Mouse (Mus musculus) neural tube, embryonic 15.5 days (tissue): ENCODE measurements at regions not wholly inside any gene's neighbourhood (a gene's known extent, or its start where the extent isn't known, plus 50 kb on each side); places are given as distances from the start of the nearest gene placed in this dataset.
"Not testable (repeated sequence)": the region's sequence is repeated elsewhere in the genome, so short reads cannot be mapped to it uniquely, and the experiment has no call there.

Experiments used
- ATAC-seq: fragments of 200-750 bp; cut with Nextera tagmentation; 2 replicates; pipeline ENCODE4 v1.8.0; 2017; ENCODE audit warnings: mild to moderate bottlenecking, moderate TSS enrichment, moderate library complexity; ENCODE audit not compliant: low FRiP score
- H3K27ac ChIP-seq: fragments of 300-500 bp; sonication (generic); replicated peaks from 2 replicates; pipeline ENCODE4 v1.5.1; 2015; ENCODE audit warnings: mild to moderate bottlenecking, inconsistent platforms
- H3K27me3 ChIP-seq: fragments of 300-500 bp; sonication (generic); replicated peaks from 2 replicates; pipeline ENCODE4 v1.6.1; 2015; ENCODE audit warnings: inconsistent platforms
- H3K36me3 ChIP-seq: fragments of 300-500 bp; sonication (generic); 2 replicates; pipeline ENCODE4 v1.6.1; 2015; ENCODE audit warnings: inconsistent platforms
- H3K4me1 ChIP-seq: fragments of 300-500 bp; sonication (generic); 2 replicates; pipeline ENCODE4 v1.6.1; 2015; ENCODE audit warnings: inconsistent platforms
- H3K4me2 ChIP-seq: fragments of 300-500 bp; sonication (generic); 2 replicates; pipeline ENCODE4 v1.6.1; 2015; ENCODE audit warnings: inconsistent platforms, mild to moderate bottlenecking, moderate library complexity
- H3K4me3 ChIP-seq: fragments of 300-500 bp; sonication (generic); replicated peaks from 2 replicates; pipeline ENCODE4 v1.5.1; 2015; ENCODE audit warnings: mild to moderate bottlenecking, inconsistent platforms
- H3K9ac ChIP-seq: fragments of 300-500 bp; sonication (generic); replicated peaks from 2 replicates; pipeline ENCODE4 v1.6.1; 2015; ENCODE audit warnings: mild to moderate bottlenecking, inconsistent platforms
- H3K9me3 ChIP-seq: fragments of 300-500 bp; sonication (generic); replicated peaks from 2 replicates; pipeline ENCODE4 v1.6.1; 2016; ENCODE audit warnings: inconsistent platforms
- WGBS: fragments of 180-500 bp; shearing (Covaris S2); methylation state at CpG from one replicate; pipeline ENCODE4 v1.1.7; 2015; ENCODE audit warnings: mixed read lengths; 5-methylcytosine and 5-hydroxymethylcytosine counted together

DNA sequence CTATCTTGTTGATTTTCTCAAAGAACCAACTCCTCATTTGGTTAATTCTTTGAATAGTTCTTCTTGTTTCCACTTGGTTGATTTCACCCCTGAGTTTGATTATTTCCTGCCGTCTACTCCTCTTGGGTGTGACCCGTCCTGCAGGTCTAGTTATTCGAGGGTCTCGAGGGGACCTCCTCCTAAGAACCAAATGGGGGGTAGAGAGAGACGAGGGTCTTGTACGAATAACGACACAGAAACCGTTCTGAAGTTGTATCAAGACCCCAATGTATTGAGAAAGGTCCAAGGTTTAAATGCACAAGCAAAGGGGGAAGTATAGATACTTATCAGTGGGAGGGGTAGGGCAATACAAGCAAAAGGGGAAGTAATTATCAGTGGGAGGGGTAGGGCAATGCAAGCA, 252.8 kb downstream of the Adgrg6 start:
- not testable (repeated sequence) for ATAC-seq, H3K27me3 ChIP-seq, H3K4me2 ChIP-seq, H3K27ac ChIP-seq, H3K36me3 ChIP-seq, H3K9me3 ChIP-seq, H3K4me1 ChIP-seq, H3K9ac ChIP-seq, H3K4me3 ChIP-seq
- 90% methylated on average over 8 of the region's 8 CpGs for WGBS

DNA sequence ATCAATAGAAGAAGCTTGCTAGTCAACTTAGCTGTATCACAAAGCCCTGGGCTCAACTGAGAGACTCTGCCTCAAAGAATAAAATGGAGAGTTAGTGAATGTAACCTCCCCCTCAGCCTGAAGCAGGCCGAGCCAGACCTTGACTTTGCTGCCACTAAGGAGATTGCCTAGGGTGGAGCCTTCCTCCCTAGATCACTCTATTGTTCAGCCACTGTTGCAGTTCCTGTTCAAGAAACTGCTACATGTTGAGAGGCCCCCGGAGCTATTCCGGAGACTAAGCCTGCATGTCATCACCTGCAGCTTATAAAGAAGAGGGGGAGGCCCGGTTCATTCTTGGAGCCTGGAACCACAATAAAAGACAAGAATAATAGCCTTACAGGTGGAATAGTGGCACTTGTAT, 257.9 kb downstream of the Adgrg6 start:
- H3K27ac ChIP-seq = no peak overlapping the region
- 87% methylated on average over 4 of the region's 4 CpGs for WGBS
- no peaks in the 10 kb centered on the region for H3K9me3 ChIP-seq
- H3K27me3 ChIP-seq = no peaks in the 10 kb centered on the region
- ATAC-seq = no peak
- no peaks in the 10 kb centered on the region for H3K4me1 ChIP-seq
- H3K4me3 ChIP-seq = no peak overlapping the region
- H3K9ac ChIP-seq = no peak overlapping the region
- H3K4me2 ChIP-seq = no peak overlapping the region
- H3K36me3 ChIP-seq = no peaks in the 10 kb centered on the region

DNA sequence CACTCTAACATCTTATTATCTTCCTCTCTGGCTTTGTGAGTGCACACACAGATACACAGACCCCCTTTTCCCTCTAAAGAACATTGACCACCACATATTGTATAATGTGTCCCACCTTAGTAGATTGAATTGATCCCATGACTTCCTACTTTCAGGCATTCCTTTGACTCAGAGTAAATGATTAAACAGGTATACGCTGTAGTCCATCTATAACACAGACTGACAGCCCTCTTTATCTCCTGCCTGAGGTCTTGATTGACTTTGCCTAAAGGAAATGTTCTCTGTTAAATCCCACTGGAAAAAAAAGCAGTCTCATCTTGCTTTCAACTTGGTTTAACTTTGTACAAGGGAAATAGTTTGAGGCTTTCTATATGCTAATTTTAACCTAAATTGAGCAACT, 268.8 kb downstream of the Adgrg6 start:
- Histone ChIP-seq H3K9me3 (no peaks in the 10 kb centered on the region), H3K36me3 (no peaks in the 10 kb centered on the region), H3K4me2 (no peak overlapping the region), H3K4me1 (no peaks in the 10 kb centered on the region), H3K27ac (no peak overlapping the region), H3K4me3 (no peak overlapping the region), H3K27me3 (no peaks in the 10 kb centered on the region), H3K9ac (no peak overlapping the region)
- 72% methylated on average over 1 of the region's 1 CpGs for WGBS
- no peak for ATAC-seq

DNA sequence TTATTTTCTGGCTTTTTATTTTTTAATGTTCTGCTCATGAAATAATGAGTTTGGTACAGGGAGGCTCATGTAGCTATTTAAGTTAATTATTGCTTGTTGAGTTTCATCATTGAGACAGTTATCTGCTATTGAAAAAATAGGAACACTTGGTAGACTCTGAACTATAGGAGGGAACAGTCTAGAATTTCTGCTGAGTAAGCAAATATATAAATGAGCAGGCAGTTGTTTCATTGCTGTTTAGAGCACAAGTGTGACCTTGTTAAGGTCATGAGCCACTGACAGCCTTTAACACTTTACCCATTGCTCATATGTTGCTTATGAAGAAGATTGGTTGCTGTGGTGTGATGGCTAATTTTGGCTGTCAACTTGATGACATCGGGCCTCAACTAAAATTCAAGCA, 270.0 kb downstream of the Adgrg6 start:
- Histone ChIP-seq H3K4me1 (no peaks in the 10 kb centered on the region), H3K9me3 (no peaks in the 10 kb centered on the region), H3K27me3 (no peaks in the 10 kb centered on the region), H3K9ac (no peak overlapping the region), H3K36me3 (no peaks in the 10 kb centered on the region), H3K4me2 (no peak overlapping the region), H3K27ac (no peak overlapping the region), H3K4me3 (no peak overlapping the region)
- no peak for ATAC-seq
- 91% methylated on average over 1 of the region's 1 CpGs for WGBS

DNA sequence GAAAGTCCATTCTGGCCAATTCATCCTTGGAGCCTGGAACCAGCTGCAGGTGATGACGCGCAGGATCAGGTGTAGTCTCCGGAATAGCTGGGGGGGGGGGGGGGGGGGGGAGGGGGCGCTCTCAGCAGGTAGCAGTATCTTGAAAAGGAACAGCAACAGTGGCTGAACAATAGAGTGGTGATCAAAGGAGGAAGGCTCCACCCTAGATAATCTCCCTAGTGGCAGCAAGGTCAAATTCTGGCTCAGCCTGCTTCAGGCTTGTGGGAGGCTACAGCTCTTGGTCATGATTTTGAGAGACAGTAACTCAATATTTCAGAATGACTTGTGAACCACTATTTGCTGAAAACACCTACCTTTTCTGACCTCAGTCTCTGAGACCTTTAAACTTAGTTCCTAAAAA, 275.5 kb downstream of the Adgrg6 start:
- WGBS = 35% methylated on average over 3 of the region's 4 CpGs
- Histone ChIP-seq H3K4me1 (no peaks in the 10 kb centered on the region), H3K27ac (no peak overlapping the region), H3K9me3 (no peaks in the 10 kb centered on the region), H3K36me3 (no peaks in the 10 kb centered on the region), H3K4me3 (no peak overlapping the region), H3K27me3 (no peaks in the 10 kb centered on the region), H3K9ac (no peak overlapping the region), H3K4me2 (no peak overlapping the region)
- ATAC-seq = no peak

DNA sequence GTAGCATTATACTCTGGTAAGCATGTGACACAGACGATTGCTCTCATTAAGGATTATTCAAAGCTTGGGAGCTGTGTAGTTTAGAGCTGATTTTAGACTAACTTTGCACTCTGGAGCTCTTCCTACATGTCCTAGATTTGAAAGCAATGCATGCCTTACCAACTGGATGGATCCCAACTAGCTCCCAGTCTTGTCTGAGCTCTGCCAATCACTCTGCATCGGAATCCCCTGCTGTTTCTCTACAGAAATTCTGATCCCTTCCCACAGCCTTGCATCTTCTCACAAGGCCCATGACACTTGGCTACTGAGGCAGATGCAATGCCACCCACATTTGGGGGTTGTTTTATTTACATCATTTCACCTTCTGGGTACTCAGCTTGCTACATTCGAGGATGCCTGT, 277.8 kb downstream of the Adgrg6 start:
- Histone ChIP-seq H3K4me1 (no peaks in the 10 kb centered on the region), H3K27me3 (no peaks in the 10 kb centered on the region), H3K4me3 (no peak overlapping the region), H3K4me2 (no peak overlapping the region), H3K27ac (no peak overlapping the region), H3K36me3 (no peaks in the 10 kb centered on the region), H3K9me3 (no peaks in the 10 kb centered on the region), H3K9ac (no peak overlapping the region)
- ATAC-seq = no peak
- WGBS = 89% methylated on average over 3 of the region's 3 CpGs

DNA sequence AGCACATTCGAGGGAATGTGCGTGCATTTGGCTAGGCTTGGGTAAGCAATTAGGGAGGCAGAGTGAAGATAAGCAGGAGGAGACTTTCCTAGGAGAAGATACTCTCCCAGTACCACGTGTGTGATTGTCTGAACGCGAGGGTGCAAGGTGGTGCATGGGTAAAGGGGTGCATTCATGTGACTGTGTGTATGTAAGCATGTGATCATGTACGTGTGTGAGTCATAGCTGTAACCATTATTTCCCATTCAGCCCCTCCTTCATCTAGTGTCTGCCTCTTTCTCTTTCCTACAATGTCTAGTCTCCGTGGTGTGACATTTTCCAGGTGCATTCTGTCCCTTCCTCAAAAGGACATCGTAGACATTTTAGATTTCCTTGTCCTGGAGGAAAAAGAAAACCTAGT, 273.8 kb downstream of the Hivep2 start:
- no peak for ATAC-seq
- Histone ChIP-seq H3K27ac (no peak overlapping the region), H3K9ac (no peak overlapping the region), H3K27me3 (no peaks in the 10 kb centered on the region), H3K4me1 (no peaks in the 10 kb centered on the region), H3K9me3 (no peaks in the 10 kb centered on the region), H3K4me3 (no peak overlapping the region), H3K36me3 (no peaks in the 10 kb centered on the region), H3K4me2 (no peak overlapping the region)
- WGBS = 88% methylated on average over 8 of the region's 8 CpGs

DNA sequence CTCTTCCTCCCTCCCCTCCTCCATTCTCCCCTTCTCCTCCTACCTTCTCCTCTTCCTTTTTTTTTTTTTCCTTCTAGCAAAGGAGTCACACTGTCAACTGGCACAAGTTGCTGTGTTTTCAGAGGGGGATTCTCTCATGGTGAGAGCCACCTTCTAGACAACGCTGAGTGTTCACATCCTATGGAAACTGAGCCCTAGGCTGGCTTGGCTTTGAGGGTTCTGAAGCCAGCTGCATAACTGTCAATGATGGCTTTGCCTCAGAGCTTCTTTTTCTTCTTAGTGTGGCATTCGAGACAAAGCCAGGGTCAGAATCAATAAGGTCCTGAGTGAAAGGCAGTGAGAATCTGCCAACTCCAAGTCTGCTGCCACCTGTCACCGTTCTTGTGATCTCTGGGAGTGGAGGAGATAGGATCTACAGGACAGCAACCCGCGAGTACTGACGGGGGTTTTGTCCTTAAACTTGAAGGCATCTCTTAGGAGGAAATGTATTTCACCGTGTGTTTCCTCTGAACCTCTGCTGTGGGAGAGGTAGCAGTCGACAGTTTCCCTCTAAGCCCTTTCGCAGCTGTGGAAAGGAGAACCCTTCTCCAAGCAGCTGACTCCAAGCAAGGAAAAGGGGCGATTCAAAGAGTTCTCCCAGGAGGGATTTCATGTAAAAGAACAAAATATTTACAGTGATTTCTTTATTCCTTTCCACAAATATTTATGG, 269.2 kb downstream of the Hivep2 start:
- Histone ChIP-seq H3K9me3 (no peaks in the 10 kb centered on the region), H3K27ac (no peak overlapping the region), H3K36me3 (no peaks in the 10 kb centered on the region), H3K9ac (no peak overlapping the region), H3K27me3 (no peaks in the 10 kb centered on the region), H3K4me1 (no peaks in the 10 kb centered on the region), H3K4me3 (no peak overlapping the region), H3K4me2 (no peak overlapping the region)
- no peak for ATAC-seq
- 73% methylated on average over 10 of the region's 10 CpGs for WGBS

DNA sequence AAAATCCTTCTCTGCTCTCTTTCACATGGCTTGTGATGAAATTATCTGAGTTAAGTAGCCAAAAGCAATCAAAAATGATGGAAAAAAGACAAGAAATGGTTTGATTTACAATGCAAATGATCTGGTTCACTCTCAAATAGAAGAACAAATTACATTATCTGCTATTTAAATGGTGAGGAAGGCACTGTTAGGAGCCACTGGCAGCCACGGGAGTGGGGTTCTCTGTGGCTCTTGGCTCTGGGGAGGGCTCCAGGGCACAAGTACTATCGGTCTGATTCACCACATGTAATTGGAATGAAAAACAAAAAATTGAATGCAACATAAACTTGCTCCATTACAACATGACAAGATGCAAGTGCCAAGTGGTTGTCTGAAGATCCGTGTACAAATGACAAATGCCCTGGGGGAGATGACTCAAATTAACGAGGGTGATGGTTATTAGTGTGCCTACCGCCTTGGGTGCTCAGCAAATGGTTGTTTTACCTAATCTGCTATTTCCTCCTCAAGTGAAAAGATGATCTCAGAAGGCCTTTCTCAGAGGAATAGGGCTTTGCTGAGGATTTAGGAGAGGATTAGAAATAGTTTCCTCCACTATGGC, 268.2 kb downstream of the Hivep2 start:
- no peak overlapping the region for H3K9ac ChIP-seq
- no peak overlapping the region for H3K4me2 ChIP-seq
- no peak for ATAC-seq
- no peak overlapping the region for H3K27ac ChIP-seq
- H3K9me3 ChIP-seq = no peaks in the 10 kb centered on the region
- WGBS = 41% methylated on average over 5 of the region's 5 CpGs
- H3K27me3 ChIP-seq = no peaks in the 10 kb centered on the region
- no peaks in the 10 kb centered on the region for H3K4me1 ChIP-seq
- no peak overlapping the region for H3K4me3 ChIP-seq
- H3K36me3 ChIP-seq = no peaks in the 10 kb centered on the region

DNA sequence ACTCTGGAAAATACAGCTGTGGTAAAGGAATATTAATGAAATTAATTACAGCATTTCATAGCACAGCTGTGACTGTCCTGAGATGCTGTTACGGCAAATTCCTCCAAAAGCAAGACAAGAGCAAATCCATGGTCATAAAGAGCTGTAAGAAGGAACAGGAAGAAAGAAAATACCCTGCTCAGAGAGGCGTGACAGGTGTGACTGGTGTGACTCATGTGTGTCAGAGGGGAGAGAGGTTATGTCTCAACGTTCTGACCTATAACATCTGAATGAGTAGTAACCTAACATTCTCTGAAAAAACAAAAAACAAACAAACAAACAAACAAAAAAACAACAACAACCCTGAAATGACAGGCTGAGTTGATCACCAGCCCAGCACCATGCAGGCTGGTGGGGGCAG, 267.5 kb downstream of the Hivep2 start:
- Histone ChIP-seq H3K4me3 (no peak overlapping the region), H3K9ac (no peak overlapping the region), H3K4me2 (no peak overlapping the region), H3K4me1 (no peaks in the 10 kb centered on the region), H3K27me3 (no peaks in the 10 kb centered on the region), H3K27ac (no peak overlapping the region), H3K9me3 (no peaks in the 10 kb centered on the region), H3K36me3 (no peaks in the 10 kb centered on the region)
- 71% methylated on average over 3 of the region's 3 CpGs for WGBS
- no peak for ATAC-seq

DNA sequence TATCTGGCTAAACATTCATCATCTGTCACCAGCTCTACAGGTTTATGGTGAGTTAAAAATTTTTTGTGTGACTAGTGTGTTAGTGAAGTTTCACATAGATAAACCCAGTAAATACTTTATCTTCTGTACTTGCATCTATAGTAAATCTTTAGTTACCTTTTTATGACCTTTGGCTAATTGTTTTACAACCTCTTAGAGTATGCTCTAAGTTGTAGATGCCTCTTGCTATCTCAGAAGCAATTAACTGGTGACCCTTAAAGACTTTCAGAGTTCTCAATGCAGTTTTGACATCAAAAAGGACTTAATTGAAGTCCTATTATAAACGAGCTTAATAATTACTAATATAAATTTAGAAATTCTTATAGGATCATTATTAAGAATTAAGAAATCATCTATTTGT, 265.6 kb downstream of the Hivep2 start:
- no peak overlapping the region for H3K4me2 ChIP-seq
- H3K4me3 ChIP-seq = no peak overlapping the region
- H3K9me3 ChIP-seq = no peaks in the 10 kb centered on the region
- no peaks in the 10 kb centered on the region for H3K4me1 ChIP-seq
- WGBS = 41% methylated on average over 1 of the region's 1 CpGs
- no peak overlapping the region for H3K9ac ChIP-seq
- no peak overlapping the region for H3K27ac ChIP-seq
- ATAC-seq = no peak
- H3K27me3 ChIP-seq = no peaks in the 10 kb centered on the region
- H3K36me3 ChIP-seq = no peaks in the 10 kb centered on the region

DNA sequence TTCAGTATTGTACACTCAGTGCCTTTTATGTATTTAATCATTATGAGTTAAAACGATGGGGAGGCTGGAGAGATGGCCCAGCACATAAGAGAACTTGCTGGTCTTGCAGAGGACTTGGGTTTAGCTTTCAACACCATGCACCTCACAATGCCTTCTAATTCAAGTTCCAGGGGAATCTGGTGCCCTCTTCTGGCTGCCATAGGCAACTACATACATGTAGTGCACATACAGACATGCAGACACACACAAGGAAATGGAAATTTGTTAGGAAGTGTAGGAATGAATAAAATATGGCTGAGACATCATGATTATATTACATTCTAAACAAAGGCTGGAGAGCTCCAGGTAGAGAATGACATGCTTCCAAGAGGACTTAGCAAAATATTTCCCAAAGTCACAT, 251.4 kb downstream of the Hivep2 start:
- H3K27ac ChIP-seq = no peak overlapping the region
- H3K4me3 ChIP-seq = no peak overlapping the region
- WGBS = 94% methylated on average over 1 of the region's 1 CpGs
- H3K9ac ChIP-seq = no peak overlapping the region
- H3K27me3 ChIP-seq = no peaks in the 10 kb centered on the region
- ATAC-seq = no peak
- no peaks in the 10 kb centered on the region for H3K4me1 ChIP-seq
- no peaks in the 10 kb centered on the region for H3K9me3 ChIP-seq
- H3K36me3 ChIP-seq = no peaks in the 10 kb centered on the region
- no peak overlapping the region for H3K4me2 ChIP-seq
